Mouse (Mus musculus) liver, adult 2 months (tissue): ENCODE data around the gene Erich3.

Source experiments
- CTCF ChIP-seq: fragments of 200-500 bp; IDR thresholded peaks from 2 replicates; pipeline ENCODE4 v1.5.1; 2011; ENCODE audit warnings: low read depth, low read length, control low read depth
- POLR2A ChIP-seq: fragments of 200-500 bp; IDR thresholded peaks from 2 replicates; pipeline ENCODE4 v1.6.1; 2011; ENCODE audit warnings: low read length, control low read depth; ENCODE audit not compliant: insufficient read depth; ENCODE audit errors: extremely low read depth

- no peak for TF ChIP-seq CTCF
- no peak for TF ChIP-seq POLR2A
These were observed 30.2 kb downstream of the Erich3 start for GRCm38 (mm10) chr3:154693902-154694301.
